Mouse (Mus musculus) embryo, embryonic 10 days (tissue): ENCODE data around the gene Chrdl2.
"Not testable (repeated sequence)": the region's sequence is repeated elsewhere in the genome, so short reads cannot be mapped to it uniquely, and the experiment has no call there.

Source experiments
- DNase-seq: peaks from one replicate; pipeline ENCODE4 v3.0.0-alpha.2; 2015; ENCODE audit warnings: low spot score

Chrdl2 gene

DNA sequence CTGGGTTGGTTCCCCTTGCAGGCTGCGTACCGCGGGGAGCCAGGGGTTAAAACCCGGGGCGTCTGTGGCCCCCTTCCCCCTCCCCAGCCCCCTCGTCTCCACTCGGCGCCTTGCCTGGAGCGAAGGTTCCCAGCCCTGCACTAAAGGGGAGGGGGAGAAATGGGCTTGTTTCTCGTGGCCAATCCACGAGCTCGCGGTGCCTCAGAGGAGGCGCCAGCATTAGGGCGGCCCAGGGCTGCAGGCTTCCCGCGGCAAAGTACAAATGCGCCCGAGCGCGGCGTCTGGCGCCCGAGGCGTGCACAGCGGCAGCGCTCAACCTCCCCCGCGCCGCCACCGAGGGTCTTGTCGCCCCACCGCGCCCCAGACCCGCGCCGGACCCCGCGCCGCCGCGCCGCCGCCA, at the start of gene Chrdl2:
TSS of gene Chrdl2 (plus strand) at position 383 of the 400 bp plus-strand sequence.
- DNase-seq: peak; percentile 60

DNA sequence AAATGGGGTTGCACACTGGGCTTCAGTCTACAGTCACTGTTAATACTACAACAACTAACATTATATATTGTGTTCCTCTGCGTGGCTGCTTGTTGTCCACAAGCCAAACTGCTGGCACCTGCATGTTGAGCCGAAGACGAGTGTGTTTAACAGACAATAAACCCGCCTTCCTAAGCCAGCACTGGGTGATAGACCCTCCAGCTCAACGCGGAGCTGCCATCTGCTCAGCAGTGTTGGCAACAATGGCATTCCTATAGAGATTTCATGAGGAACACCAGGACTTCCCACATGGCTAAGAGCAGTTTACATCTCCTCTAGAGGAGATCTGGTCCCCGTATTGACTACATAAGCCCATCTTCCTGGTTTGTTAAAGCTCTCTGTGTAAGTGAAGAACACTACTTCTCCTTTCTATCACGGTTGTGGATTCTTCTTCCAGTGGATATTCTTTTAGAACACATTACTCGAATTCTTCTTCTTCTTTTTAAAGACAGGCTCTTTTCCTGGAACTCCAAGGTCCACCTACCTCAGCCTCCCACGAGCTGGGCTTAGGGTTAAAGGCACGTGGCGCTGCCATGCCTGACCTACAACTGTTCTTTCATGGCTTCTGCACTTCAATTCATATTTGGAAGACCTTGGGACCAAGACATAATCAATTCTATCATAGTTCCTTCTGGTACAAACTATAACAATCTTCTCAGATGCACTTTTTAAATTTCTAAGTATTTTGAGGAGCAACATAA, 48.6 kb upstream of the Chrdl2 start:
- no peak for DNase-seq

DNA sequence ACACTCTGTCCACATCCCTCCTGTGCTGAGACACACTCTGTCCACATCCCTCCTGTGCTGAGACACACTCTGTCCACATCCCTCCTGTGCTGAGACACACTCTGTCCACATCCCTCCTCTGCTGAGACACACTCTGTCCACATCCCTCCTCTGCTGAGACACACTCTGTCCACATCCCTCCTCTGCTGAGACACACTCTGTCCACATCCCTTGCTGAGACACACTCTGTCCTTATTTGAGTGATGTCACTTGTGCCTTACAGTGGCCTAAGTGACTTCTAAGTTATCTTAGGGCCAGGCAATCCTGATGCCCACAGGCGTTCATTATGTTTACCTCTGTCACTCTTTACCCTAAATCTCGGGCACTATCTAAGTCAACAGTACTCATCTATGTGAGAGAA, 45.4 kb upstream of the Chrdl2 start:
- not testable (repeated sequence) for DNase-seq

DNA sequence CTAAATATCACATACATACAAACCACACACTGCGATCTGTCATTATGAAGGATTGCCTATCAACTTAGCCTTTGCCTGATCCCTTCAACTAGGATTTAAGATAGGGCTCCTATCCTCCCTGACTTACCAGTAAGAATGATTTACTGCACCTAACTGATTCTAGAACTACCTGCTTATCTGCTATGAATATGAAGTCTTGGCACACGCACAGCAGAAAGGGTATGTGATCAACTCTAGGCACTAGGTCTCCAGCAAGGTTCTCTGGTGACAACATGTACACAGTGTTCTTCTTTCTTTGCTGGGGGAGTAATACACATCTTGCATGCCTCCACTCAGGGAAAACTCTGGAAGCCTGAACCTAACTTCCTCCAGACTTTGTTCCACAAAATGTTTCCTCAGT, 44.5 kb upstream of the Chrdl2 start:
- no peak for DNase-seq

DNA sequence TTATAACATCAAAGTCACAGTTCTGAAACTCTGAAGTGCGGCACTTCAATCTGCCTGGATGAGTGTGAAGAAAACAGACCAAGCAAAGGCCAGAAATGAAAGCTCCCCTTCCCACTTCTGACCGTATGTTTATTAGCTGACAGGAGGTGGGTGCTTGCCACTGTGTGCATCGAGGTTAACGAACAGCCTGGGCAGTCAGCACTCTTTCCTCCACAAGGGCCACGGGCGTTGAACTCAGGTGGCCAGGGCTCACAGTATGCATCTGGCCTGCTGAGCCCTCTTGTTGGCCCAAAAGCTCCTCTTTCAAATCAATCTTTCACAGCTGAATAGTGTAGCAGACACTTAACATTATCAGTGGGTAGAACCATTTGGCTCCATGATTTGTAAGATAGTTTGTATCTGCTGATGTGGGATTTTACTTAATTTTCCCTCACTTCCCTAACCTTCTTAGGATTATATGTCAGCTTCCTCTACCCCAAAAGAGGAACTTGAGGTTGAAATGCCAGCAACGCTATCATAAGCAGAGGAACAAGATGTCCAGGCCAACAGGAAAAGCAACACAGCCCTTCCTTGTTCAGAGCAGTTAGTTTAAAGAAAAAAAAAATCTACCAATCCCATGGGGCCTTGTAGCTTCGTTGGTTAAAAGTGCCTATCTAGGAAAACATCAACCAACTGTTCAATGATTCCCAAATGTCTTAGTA, 43.3 kb upstream of the Chrdl2 start:
- DNase-seq: no peak

DNA sequence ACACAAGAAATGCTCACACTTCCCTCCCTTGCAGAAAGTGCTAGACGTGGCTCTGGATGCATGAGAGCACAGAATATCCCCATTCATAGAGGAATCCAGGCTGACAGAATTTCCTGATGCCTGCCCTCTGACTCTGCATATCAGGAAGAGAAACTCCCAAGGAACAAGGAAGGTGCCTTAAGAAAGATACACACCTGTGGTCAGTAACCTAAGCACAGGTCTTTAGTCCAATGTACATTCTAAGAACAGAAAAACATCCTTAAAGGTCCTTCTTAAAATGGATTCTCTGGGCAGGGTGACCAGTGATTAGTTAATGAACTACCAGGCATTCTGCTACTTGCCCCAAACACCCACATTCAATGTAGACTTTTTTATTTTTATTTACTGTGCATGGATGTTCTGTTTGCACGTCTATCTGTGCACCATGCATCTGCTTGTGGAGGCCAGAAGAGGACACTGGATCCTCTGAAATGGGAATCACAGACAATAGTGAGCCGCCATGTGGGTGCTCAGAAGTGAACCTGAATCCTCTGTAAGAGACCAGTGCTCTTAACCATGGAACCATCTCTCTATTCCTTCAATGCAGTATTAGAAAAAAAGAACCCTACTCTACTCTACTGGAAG, 42.6 kb upstream of the Chrdl2 start:
- no peak for DNase-seq

DNA sequence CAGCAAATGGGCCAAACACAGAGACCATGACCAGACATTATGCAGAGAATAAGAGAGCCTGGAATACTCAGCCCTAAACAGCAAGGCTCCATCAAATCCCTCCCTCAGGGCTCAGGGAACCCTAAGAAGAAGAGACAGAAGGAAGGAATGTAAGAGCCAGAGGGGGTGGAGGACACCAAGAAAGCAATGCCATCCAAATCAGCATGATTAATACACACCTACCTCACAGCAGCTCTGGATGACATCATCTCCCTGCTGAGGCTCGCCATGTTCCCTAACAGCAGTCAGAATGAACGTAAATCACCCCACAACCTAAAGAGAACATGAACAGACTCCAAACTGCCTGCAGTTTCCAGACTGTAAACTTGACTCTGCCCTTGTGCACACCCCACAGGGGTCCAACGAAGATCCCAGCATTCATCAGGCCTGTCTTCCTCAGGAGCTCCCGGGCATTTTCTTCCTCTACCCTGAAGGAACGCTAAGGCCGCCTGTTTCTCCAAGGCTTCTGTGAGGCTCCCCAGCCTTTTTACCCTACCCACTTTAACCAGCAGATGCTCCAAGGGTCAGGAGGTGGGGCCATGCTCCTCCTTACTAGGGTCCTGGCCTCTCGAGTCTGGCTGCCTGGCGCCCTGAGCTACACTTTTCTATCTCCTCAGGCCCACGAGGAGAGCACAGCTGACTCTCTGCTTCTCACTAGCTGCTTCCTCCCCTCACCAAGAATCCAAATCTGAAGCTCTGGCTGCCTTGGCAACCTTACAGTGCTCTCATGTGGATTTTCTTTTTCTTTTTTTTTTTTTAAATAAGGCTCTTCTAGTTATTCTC, 40.7 kb upstream of the Chrdl2 start:
- DNase-seq: peak; percentile 67

DNA sequence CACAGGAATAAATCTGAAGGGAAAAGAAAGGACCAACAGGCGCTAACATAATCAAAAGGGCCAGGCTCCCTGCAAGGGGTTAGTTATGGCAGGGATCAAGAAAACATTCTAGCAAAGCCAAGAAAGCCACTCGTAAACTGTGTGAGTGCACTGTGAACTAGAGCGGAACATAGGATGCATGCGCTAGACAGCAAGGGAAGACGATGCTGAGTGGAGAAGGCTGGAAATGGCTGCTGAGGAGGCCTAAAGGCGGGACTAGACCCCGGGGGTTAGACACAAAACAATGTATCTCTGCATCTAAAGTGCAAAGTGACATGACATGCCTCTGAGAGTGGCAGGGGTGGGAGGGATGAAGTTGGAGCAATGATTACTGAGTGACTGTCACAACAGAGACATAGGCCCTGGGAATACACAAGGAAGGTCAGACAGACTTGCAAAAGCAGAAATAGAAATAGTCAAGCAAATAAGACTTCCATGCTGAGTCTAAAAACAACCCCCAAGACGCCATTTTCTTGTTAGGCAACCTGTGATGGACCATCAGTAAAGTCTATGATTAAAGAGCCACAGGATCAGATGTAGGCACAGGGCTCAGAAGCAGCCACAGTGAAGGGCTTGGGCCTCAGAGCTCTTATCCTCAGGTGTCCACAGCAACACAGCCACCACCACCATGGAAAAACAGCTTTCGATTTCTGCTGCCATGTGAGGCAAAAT, 39.8 kb upstream of the Chrdl2 start:
- DNase-seq: no peak

DNA sequence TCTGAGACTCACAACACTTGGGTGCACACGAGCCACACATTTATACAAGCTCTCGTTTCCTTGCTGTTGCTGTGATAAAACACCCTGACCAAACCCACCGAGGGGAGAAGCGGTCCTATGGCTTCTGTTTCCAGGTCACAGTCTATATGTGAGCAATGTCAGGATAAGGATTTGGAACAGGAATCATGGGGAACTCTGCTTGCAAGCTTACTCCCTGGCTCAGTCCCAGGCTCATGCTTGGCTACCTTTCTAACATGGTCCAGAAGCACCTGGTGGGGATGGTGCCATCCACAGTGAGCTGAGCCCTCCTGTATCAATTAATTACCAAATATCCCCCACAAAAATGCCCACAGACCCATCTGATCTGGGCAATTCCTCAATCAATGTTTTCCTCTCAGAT, 36.8 kb upstream of the Chrdl2 start:
- no peak for DNase-seq

DNA sequence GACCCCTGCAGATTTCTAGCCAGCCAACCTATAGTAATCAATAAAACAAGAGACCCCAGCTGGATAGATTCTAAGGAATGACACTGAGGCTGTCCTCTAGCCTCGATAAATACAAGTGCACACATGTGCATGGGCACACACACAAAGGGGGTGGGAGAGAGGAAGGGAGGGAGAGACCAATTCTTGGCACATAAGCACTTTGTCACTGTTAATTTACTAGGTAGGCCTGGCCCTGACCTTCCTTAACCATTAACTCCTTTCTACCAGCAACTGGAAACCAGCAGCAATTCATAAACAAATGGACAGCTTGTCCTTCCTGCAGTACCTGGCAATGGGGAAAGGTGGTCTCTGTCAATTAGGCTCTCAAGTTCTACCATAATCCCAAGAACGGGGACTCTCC, 34.0 kb upstream of the Chrdl2 start:
- no peak for DNase-seq

DNA sequence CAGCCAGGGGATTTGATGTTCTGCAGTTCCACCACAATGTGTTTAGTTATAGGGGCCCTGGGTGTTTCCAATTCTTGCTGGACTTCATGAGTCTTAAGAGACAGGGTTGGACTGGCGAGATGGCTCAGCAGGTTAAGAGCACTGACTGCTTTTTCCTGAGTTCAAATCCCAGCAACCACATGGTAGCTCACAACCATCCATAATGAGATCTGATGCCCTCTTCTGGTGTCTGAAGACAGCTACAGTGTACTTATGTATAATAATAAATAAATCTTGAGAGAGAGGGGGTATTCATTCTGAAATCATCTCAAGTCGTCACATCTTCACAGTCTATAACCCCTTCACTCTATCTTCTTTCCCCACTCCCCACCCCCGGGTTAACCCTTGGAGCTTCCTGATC, 33.1 kb upstream of the Chrdl2 start:
- not testable (repeated sequence) for DNase-seq

DNA sequence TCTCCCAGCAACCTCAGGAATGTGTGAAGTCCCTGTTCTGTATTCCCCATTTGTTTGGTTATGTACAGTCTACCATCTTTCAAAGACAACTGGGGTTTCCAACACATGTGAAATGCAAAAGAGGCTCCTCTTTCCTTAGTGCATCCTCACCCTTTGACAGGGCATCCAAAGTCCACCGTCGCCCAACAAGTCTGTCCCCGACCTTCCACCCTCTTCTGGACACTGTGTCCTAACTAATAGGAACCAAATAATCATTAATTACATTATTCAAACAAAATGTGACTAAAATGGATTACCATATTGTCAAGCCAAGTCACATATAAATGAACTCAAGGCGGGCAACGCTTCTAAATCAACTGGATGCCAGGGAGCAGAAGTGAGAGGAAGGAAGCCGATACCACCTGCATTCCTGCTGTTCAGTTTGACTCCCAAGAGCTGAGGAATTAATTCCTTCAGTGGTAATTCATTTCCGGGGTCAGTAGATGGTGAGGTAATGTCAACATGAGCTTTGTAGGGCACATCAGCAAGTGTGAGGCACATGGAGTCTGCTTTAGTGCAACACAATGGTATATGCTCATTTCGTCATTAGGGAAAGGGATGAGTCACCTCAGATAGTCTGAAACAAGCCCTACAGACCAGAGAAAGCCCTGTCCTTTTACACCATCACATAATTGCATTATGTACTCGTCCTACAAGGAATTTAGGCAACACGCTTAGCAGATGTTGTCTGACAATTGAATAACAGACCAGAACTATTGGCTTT, 31.6 kb upstream of the Chrdl2 start:
- DNase-seq: no peak

DNA sequence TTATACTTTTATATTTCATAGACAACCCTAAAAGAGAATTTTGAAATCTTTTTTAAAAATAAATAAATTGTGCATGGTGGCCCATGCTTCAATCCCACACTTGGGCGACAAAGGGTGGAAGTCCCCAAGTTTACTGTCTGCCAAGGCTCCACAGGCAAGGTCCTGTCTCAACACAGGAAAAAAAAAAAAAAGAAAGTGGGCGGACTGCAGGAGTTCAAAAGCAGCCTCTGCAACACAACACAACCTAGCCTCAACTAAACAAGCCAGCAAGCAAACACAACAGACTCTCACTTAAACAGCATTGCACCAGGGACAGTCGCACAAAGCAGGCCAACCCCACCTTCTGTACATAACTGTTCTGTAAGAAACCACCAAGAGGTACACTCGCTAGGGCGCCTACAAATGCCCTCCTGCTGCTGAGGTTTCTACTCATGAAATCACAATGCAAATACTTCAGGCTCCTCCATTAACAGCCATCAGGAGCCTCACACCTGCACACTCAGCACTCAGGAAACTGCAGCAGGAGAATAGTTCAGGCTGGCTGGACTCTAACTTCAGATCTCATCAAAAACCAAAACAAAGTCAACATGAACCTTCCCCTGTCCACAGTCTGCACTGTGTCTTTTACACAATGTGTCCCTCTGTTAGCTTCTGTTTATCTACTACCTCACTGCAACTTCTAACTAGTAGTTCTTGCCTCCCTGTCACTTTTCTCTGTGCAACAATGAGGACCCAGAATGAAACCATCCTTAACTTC, 30.0 kb upstream of the Chrdl2 start:
- DNase-seq: no peak

DNA sequence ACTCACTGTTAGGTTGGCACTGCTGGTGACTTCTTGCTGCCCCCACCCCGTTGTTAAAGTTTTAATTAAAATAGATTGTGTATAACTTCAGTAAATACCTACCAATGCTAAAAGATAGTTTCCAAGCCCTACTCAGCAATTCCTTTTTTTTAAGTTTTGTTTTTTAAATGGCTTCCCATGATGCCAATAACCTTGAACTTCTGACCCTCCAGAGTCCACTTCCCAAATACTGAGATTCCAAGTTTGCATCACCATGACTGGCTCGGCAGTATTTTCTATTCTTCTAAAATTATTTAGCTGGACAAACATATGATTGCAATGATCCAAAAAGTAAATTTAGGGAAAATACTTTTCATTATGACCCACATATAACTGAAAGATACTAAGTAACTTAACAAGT, 27.9 kb upstream of the Chrdl2 start:
- no peak for DNase-seq

DNA sequence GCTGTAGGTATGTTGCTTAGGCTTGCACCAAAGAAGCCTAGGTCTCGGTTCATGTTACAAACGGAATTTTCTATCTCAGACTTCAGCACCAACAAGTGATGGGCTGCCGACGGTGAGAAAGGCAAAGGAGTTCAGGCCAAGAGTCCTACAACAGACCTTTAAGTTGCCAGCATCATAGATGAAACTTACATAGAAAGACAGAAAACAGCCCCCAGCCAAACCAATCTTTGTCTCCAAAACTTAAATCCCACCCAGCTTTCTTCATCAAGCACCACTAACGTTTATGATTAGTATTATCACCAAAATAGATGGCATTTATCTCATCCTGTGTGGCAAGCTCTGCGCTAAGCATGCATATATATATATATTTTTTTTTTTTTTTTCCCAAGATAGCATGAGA, 26.9 kb upstream of the Chrdl2 start:
- DNase-seq: peak; percentile 25

DNA sequence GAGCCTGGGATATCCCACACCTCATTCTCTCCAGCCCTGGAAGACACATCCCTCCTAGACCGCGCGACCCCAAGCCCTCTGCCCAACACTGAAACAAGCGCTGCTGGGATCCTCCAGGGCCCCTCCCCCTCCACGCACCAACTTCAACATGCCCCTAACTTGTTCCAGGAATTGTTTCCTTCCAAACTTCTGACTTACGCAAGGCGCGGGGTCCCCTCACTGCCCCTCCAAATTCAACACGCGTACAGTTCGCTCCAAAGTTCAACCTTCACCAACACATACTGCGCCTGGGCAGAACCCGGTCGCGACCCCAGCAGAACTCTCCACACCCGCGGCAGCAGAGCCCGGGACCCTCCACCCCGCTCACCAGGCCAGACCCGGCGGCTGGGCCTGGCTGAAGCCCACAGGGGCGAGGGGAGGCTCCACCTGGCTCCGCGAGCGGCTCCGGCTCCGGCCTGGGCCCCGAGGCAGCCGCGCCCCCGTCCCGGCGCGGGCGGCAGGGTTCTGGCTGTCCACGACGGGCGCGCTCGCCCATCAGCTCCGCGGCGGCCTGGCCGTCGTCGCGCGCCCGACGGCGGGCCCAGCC, 26.3 kb upstream of the Chrdl2 start:
- peak; percentile 75 for DNase-seq

DNA sequence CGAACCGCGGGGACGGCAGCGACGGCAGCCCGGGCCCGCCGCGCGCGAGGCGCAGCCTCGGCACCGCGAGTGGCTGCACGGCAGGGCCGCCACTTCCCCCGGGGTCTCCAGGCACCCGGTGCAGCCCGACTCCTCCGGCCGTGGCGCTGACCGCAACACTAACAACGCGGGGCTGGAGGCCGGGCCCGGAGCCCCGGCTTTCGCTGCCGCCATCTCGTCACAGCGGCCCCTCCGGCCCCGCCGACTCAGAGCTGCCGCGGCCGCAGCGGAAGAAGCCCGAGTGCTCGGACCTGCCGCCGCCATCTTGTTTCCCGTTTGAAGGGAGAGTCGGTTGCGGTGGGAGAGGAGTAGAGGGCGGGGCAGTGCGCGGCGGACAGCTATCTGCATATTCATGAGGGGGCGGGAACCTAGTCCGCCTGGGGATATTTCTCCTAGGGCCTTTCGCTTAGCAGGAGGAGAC, 25.8 kb upstream of the Chrdl2 start, which contains the start of gene Rnf169:
TSS of gene Rnf169 (minus strand) at position 317 of the 460 bp plus-strand sequence.
- DNase-seq: peak; percentile 94

DNA sequence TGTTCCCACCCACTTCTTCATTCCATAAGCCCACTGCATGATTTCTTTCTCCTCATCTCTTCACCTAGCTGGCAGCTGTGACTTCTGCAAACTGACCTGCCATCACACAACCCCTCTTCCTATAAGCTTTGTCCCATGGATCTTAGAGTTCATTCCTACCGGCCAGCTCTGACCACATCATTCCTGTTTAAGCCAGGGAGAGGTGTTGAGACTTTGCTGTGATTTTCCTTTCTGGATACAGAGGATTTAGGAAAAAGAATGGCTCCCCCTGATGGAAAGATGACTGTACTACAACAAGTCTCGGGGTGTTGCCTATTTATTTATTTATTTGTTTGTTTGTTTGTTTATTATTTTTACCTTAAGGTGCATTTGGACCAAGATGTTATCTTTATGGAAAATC, 24.7 kb upstream of the Chrdl2 start:
- DNase-seq: peak; percentile 68
